Mouse (Mus musculus) heart, adult 9 months (tissue): ENCODE measurements around the gene Neurl3.

Experiments
- DNase-seq, 2 experiments: peaks; one replicate each; pipeline ENCODE4 v3.0.0; 2022; ENCODE audit warnings: low spot score in 2 of 2

Gene Neurl3

DNA sequence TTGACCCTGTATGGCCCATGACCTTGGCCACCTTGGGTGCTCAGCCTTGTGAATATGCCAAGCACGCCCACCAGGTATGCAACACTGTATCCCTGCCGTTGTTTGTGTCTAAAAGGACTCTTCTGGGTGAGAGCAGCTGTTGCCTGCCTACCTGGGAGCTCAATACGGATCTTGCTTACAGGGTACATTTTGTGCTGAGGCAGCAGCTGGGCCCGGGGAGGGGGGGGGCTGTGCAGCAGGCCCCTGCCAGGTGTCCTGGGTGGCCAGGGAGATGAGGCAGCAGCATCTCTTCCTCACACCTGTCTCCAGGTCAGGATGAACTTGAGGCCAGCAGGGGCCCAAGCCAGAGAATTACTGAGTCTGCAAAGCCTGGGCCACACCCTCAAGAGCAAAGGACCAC, 23.6 kb upstream of the Neurl3 start:
- DNase-seq, result no peak

DNA sequence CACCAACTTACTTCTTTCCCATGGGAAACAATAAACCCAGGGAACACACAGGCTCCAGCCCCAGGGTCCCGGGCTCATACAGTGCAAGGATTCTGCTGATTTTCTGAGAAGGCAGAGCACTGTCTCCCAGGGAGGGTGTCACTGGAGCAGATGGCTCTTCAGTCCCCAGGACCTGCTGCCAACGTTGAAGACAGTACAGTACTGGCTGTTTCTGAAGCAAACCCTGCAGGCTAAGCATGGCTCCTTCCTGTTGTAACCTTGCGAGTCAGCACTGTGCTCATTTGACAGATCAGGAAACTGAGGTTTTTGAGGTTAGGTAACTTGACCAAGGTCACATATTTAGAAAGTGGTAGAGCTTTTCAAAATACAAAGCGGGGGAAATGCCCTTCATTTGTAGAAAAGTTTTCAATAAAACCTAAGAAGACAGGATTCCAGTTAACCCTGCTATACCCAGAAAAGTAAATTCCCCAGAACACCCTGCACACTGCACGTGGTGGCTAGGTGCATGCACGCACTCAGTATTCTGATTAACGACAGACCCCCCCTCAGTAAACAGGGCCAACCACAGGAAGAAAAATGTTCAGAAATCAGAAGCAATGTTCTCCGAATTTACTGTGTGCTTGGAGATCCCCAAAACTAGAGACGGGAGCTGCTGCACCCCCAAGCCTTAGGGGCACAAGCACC, 22.1 kb upstream of the Neurl3 start:
- DNase-seq, result no peak

DNA sequence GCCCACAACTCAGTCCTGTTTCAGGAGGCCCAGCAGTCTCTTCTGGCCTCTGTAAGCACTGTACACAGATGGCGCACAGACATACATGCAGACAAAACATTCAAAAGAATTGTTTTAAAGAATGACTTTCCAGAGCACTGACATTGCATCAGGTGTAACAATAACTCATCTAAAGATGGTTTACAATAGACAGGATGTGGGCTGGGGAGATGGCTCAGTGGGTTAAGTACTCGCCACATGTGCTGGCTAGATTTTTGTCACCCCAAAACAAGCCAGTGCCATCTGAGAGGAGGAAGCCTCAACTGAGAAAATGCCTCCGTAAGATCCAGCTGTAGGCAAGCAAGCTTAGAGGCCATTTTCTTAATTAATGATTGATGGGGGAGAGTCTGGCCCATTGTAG, 19.9 kb upstream of the Neurl3 start:
- DNase-seq, result no peak

DNA sequence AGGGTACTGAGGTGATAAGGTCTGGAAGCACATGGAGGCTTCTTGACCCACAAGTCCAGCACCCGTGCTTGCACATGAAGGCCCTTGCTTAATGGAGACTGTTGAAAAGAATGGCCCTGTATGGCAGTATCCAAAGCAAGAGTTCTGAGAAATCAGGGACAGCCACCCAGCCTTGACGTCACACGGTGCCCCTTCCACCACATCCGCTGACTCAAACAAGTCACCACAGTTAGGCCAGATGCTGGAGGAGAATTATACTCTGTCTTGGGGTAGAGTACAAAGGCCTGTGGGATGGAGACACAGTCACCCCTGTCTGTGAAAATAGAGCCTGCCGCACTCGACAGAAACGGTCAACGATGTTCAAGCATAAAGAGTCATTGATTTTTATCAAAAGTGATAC, 19.0 kb upstream of the Neurl3 start:
- no peak for DNase-seq

DNA sequence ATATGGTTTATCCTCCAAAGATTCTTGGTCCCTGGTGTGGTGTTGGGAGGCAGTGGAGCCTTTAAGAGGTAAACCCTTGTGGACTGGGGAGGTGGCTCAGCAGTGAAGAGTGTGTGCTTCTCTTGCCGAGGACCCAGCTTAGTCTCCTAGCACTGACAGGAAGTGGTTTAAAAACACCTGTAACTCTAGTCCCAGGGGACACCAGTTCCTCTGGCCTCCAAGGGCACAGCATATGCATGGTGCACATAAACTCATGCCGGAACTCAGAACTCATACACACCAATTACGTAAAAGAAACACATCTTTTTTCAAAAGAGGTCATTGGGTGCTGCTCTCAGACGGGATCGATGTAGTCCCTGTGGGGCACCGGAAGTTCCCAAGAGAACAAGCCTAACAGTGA, 7.4 kb upstream of the Neurl3 start:
- no peak for DNase-seq

DNA sequence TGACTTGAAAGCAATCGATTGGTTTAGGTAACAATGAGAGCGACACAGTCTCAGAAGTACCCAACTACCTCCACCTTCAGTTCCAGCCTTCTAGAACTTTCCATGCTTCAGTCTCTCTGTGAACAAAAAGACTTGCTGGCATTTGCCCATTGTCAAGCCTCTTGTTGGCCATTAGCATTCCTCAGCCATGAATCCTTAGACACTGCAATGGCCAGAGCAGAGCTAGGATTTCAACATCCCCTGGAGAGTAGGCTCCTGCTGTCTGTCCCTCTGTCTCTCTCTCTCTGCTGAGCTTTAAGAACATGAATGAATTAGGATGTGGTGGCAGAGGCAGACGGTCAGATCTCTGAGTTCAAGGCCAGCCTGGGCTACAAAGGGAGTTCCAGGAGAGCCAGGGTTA, 6.5 kb upstream of the Neurl3 start:
- DNase-seq, result no peak

DNA sequence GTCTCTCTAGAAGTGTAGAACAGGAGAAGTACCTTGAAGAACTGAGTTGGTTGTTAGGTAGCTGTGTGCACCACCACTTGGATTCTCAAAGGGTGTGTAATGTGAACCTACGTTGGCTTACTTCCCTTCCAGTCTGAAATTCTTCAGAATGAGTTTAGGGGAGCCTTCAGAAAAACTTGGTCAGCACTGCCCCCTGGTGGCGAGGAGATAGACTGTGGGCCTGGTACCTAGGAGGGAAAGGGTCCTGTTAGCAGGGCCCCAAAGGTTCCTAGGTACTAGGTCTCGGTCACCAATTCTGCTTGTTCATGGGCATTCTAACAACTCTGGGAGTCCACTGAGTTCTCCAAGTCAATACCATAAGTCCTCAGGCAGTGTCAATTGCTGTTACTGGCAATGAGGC, 4.7 kb upstream of the Neurl3 start:
- peak; percentile 54 to 73 for DNase-seq

DNA sequence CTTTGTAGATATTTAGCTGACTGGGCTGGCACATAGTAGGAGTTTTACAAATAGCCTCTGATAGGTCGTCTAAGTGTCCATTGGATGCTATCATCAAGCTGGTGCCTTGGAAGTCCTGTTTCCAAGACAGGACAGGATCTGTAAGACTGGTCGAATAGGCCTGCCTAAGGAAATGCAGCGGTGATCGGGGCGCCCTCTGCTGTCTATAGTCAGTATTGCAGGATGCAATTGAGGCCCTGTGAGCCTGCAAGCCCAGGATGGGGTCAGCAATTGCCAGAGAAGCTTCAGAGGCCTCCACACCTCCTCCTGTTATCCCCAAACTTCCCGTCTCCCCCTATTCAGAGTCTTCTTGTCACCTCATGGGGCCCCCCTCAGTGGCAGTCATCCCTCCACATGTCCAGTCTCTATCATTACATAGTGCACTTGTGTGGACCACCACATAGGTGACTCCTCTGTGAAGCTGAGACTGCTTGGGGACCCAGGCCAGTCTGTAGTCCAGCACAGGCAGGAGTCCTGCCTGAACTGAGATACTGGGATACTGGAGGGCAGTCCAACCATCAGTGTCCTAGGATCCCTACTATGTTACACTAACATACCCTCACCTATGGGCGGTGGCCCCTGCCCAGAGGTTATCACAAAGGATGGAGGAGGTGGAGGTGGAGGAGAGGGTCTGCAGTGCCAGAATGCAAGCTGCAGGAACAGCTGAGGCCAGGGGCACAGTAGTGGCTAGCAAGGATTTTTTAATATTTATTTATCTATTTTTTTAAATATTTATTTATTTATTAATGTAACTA, 3.0 kb upstream of the Neurl3 start:
- DNase-seq, result peak; percentile 77 to 81

DNA sequence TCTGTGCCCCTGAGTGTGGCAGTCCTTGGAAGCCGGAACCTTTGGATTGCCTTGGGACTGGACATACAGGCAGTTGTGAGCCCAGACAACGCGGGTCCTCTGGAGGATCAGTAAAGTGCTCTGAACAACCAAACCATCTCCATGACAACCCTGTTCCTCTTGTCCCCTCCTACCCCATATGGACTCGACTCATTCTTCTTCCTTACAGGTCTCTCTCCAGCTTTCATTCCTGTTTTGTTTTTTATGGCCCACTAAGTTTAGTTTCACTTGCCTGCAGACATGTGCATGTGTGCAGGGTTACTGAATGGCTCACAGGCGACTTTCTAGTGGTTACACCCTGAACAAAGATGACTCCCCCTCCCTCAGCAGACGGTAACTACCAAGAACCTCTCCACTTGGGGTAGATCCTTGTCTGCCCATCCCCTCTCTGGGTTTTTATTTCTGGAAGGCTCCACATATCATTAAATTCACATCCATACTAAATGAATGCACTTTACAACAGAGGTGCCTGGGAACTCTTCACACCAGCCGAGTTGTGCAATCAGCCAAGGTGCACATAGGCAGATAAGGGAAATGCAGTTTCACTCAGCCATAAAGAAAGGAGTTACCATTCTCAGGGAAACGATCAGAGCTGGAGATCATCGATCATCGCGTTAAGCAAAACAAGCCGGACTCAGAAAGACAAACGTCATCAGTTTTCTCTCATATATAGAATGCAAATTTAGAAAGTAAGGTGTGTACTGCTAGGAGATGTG, 1.3 kb upstream of the Neurl3 start:
- no peak for DNase-seq

DNA sequence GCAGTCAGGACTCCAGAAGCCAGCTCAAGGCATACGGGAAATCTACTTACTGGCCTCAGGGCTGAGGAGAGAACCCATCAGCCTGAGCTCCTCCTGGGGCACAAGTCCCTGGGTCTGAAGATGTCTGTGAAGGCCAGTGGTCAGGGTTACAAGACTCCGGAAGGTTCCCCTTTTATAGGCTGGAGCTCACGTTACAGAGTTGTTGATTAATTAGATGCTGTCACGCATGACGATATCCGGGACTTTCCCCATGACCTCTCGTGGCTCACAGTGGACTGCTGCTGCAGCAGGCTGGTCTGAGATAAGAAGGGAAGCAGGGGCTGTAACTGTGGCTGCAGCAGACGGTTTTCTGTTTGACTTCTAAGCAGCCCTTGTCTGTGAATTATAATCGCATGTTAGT, 1.2 kb downstream of the Neurl3 start:
- peak; percentile 73 to 83 for DNase-seq

DNA sequence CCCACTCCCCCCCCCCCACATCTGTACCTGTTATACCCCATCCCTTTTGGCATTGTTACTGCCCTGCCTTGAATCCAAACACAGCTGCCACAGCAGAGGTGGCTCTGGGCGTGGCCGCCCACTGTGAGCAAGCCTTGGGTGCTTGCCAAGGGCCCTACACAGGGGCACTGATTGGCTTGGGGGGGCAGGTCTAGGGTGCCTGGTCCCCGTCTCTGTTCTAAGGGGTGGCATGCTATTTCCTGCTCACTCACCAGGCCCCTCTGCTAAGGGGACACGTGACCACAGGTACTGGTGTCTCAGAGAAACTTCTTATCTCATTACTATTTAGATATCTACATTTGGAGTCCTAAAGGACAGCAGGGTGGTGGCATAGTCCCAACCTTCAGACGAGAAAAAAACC, 1.9 kb downstream of the Neurl3 start:
- DNase-seq, result peak; percentile 49 to 62

DNA sequence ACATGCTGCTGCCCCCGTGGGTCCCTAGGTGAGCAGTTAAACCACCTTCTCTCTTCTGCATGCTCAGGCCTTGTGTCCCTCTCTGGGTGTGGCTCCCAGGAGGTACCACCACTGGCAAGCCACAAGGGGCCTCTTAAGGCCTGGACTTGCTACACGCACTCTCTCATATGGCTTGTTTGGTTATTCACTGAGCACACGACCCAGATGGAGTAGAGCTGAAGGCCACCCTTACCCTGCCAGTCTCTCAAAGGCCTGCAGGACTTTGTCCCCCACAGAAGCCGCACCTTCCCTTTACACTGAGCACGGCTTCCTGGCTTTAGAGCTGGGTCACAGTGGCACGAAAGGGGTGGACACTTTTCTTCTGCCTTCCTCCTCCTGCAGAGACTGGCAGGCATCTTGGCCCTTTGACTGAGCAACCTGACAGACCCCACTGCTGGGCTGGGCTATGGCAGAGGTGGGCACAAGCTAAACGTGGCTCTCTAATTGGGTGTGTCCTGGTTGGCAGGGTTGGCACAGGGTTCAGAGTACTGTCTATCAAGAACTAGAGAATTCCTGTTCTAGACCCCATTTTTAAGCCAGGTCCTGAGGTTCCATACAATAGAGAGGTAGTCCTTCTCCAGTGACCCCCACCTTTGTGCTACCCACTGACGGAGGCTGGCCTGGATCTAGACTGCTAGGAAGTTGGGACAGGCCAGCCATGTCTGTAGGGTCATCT, 2.8 kb downstream of the Neurl3 start:
- DNase-seq, result no peak

DNA sequence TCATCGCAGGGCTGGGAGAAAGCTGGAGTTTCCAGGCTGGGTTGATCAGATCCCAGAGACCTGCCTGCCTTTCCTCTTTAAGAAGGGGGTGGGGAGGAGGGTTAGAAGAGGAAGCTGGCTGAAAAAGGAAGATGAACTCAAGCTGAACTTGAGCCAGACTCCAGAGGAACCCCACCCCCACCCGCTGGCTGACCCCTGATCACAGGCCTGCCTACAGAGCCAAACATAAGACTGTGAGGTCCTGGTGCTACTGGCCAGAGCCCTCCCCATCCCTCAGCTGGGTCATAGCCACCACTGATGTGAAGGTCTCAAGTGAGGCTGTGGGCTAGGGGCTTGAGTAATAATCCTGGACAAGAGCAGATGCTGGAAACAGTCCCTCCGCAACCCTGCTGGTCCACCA, 3.8 kb downstream of the Neurl3 start:
- peak; percentile 40 to 77 for DNase-seq

DNA sequence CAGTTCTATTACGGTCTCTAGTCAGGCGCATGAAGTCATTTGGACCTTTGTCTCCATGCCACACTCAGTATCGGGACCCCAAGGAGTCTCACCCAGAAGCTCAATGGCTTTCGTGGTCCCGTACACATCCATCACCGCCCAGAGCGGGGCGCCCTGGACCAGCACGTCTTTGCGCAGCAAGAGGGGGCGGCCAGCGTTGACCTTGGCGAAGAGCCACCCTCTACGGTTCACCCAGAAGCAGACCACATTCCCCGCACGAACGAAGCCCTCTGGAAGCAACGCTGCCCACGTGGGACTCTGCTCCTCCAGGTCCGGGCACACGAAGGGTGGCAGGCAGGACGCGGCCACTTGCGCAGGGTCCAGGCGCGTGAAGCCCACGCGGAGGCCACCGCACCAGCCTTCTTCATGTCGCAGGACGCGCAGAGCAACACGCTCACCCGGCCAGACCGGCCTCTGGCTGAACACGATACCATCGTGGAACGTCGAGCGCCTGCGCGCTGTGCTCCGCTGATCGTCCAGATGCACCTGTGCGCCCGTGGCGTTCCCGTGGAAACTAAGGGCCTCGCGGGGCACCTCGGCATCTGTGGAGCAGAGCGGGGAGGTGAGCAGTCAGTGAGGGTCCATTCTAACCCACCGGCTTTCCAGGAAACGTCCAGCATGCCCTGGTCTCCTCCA, 5.2 kb downstream of the Neurl3 start:
- no peak for DNase-seq

DNA sequence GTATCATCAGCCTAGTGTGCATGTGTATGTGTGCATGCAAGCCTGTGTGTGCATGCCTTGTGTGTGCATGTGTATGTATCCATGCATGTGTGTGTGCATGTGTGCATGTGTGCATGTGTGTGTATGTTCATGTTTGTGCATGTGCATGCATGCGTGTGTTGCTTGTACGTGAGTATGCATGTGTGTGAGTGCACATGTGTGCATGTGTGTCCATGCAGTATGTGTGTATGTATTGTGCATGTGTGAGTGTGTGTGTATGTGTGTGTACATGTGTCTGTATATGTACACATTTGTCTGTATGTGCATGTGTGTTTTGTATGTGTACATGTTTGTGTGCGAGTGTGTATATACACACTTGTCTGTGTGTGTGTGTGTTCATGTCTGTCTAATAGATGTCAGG, 6.9 kb downstream of the Neurl3 start:
- no peak for DNase-seq

DNA sequence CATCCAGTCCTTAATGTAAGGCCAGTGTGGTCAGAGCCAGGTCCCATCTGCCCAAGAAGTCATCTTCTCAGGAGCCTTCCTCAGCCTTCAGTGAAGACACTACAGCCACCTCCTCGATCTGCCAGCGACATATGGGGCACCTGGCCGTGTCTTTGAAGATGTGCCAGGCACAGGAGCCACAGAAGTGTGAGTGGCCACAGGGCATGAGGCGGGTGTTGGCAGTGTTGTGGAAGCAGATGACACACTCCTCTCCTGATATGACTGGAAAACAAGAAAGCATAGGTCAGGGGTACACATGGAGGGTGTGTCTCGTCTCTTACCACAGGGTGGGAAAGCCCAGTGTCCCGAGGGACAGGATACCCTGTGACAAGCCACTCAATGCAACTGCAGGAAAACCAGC, 8.2 kb downstream of the Neurl3 start:
- DNase-seq, result no peak

DNA sequence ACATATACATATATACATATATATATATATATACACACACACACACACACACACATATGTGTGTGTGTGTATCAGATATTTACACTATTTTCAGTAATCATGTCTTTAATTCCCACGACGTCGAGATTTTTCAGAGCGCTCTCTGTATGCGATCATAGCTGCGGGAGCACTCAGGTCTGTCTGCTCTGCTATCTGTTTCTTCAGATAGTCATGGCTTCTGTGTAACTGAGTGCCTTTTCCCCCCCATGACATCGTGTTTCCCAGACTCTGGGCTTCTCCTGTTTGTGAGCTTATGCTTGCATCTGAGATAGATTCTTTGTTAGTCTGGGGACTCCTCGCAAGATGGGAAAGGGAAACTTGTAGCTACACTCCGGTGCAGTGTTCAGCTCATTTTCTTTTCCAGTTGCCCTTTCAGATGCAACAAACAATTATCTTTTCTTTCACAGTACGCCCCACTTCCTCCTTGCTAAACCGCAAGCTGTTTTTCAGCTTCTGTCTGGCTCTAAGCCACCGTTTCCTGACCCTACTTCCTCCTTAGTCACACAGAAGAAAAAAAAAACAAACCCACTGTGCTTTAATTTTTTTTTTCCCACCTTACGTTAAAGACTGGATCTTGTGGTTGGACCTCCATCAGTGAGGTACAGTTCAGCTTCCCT, 10.5 kb downstream of the Neurl3 start:
- DNase-seq, result peak; percentile 81 to 86

DNA sequence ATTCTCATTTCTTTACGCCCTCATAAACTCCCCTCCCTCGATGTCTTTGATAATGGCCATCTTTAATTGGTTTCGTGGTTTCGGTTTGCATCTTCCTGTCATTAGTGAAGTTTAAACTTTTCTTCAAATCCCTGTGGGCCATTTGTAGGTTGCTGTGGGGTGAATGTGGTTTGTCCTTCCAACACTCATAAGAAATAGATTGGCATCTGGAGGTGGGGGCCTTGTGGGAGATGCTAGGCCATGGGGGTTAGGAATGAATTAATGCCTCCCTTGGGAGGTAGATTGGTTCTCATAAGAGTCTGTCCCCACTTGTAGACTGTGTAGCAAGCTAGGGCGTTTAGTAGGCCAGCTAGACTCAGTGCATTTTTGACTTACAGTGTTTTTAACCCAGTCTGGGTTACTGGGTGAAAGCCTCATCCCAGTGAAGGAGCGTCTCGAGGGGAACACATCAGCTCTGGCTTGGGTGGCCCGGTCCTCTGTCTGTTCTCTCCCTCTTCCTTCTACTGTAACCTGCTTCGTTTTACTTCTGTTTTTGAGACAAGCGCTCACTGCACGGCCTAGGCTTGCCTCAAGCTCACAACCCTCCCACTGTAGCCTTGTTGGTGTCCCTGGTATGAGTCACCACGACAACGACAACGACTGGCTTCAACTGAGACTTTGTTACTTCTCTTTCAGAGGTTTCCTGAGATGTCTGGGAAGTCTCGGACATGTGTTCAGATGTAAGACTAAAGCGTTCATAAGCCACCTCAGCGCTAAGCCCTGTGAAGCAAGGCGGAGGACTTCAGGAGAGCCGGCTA, 12.6 kb downstream of the Neurl3 start:
- peak in 1 of 2 experiments; percentile 61 for DNase-seq

DNA sequence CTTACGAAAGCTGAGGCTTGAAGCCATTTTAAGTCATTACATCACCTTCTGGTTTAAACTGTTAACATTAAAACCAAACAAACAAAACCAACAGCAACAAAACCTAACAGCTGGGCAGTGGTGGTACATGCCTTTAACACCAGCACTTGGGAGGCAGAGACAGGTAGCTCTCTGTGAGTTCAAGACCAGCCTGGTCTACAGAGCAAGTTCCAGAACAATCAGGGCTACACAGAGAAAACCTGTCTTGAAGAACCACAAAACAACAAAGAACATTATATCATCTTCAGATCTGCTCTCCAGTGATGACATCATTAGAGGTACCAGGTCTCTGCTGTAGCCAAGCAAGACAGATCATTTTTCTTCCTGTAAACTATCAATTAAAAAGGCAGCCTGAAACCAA, 14.1 kb downstream of the Neurl3 start:
- no peak for DNase-seq

DNA sequence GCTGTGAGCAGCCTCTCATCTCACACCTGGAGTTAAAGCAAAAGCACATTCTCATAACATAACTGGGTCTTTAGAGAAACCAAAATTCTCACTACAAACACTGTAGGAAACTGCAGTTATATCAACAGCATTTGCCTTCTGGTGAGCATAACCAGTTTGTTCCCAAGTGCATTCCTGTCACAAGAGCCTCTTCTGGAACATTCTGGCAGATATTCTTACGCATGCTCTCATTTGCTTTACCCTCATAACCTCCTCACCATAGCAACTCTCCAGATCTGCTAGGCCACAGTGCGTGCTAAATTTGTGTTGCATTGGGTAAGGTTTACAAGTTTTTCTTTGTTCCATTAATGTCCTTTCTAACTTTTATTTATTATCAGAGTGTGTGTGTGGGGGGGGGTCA, 15.2 kb downstream of the Neurl3 start:
- no peak for DNase-seq
